Mouse (Mus musculus): ENCODE data around the gene Cdh8.

DNA sequence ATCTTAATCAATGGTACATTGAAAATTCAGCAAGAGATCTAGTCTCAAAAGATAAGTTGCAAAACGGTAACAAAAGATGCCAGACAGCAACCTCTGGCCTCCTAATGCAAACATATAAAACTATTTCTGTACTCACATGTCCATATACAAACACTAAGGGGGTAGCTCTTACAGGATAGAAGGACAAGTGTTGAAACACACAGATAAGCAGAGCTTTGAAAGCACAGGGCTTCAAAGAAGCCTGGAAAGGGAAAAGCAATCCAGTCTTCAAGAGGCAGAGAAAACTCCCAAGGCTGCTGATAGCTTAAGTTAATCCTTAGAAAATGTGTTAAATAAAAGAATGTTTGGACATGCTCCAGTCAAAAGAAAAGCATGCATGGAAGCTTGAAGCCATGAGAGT is 77.0 kb downstream of the Cdh8 start:
- TF ChIP-seq GATA2 (IDR thresholded peaks at IDR 0.05; ENCODE audit: borderline replicate concordance, low read depth, low read length) = no peak
- no peak for TF ChIP-seq CTCF (IDR thresholded peaks at IDR 0.05; ENCODE audit: low read depth, low read length)

Measured in G1E (cell line).